Mouse (Mus musculus) MEL-GATA-1-ER (cell line): ENCODE measurements around the gene Spata2.

Source experiments
- DNase-seq: peaks from one replicate; pipeline ENCODE4 v3.0.0-alpha.2; 2012; ENCODE audit warnings: low read depth; ENCODE audit errors: extremely low read depth

Spata2 gene

DNA sequence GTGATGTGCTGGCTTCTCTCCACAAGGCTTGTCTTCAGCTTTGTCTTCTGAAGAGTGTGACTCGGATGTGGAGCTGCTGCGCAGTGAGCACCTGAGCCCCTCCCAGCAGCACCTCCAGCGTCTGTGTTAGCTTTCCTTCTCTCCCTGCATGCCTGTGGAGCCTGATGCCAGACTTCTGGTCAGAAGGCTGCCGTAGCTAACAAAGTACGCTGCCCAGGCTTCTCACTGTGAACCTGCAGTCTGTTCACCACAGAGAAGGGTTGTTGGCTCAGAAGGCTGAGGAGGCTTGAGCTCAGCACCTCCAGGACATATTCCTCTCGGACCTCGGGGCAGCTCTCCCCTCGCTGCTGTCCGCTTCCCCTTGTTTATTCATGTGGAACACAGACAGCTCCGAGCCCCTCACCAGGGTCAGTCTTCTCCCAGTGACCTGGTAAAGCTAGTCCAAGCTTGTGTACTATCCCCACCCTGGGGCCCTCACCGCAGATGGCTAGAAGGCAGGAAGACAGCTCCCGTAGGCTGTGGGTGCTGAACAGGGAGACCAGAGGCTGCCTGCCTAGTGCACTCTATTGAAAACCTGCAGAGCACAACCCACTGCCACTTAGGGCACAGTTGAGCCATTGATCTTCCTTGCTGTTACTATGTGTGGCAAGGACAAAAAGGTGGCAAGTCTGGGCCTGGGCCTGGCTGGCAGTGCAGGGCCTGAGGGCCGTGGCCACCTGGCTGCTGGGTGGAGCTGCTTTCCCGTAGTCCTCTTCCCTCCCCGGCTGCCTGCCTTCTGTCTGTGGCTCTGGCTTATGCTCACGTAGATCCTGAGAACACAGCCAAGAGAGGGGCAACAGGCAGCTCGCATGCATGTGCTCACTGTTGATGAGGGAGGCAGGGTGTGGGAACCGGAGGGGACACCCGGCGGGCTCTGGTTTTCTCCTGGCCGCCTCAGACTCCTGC is 43.1 kb downstream of the Spata2 start:
- no peak for DNase-seq

DNA sequence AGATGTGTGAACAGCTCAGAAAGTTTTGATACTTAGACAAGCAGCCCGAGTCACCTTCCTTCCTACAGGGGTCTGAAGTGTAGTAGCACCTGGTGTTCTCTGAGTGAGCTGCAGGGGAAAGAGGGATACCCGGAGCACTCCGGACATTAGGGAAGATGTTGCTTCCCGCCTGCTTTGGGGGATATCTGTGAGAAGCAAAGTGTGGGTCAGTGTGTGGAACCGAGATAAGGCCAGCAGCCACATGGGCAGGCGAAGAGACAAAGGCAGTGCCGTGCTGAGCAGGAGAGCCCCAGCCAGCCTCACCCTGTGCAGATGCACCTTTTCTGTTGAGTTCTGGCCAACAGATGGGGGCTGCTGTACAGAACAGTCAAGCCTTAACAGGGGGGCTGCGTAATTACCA is 45.1 kb downstream of the Spata2 start:
- DNase-seq, result no peak

DNA sequence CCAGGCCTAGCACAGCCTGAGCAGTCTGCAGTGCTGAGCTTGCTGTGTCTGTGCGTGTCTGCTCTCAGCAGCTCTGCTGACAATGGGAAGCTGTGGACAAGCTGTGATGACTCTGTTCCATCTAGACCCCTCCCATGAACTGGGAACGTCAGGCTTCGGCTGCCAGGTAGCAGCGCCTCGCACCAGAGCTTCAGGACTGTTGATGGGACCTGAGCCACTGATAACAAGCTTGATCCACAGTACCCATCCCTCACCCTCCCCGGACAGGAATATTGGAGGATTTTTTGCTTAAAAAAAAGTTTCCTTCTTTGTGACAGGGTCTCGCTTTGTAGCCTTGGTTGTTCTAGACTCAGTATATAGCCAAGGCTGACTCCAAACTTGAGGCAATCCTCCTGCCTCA is 45.5 kb downstream of the Spata2 start:
- DNase-seq, result no peak

DNA sequence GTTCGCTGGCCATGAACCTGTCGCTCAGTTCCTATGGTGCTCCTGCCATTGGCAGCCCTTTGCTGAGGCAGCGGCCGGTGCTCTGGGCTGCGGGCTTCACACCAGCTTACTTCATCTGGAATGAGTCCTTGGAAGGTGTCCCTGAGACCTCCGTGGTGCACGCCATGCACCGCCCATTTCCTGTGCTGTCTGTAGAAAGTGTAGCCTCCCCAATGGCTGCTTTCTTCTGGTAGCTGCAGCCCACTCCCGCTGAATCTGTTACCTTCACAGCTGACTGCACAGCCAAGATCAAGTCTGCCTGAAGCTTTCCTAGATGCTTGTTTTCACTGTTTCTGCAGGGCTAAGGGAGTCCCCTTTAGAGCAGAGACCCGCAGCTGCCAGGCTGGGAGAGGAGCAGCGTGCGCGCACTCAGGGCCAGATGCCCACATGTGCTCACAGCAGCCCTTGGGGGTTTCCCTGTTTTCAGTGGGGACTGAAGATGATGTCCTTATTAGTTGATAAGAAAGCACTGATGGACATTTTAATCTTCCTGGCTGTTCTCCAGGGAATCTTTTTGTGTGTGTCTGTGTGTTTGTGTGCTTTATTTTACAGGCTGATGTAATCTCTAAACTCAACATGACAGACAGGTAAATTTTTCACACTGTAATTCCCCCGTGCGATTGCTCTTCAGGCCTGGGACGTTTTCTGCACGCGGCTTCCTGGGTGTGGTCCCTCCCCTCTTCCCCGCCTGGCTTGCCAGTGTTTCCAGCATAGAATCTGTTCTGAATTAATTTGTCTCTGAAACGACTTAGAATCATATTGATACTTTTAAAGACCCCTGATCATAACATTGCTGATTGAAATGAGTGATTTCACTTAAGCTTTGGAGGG is 46.5 kb downstream of the Spata2 start:
- no peak for DNase-seq

DNA sequence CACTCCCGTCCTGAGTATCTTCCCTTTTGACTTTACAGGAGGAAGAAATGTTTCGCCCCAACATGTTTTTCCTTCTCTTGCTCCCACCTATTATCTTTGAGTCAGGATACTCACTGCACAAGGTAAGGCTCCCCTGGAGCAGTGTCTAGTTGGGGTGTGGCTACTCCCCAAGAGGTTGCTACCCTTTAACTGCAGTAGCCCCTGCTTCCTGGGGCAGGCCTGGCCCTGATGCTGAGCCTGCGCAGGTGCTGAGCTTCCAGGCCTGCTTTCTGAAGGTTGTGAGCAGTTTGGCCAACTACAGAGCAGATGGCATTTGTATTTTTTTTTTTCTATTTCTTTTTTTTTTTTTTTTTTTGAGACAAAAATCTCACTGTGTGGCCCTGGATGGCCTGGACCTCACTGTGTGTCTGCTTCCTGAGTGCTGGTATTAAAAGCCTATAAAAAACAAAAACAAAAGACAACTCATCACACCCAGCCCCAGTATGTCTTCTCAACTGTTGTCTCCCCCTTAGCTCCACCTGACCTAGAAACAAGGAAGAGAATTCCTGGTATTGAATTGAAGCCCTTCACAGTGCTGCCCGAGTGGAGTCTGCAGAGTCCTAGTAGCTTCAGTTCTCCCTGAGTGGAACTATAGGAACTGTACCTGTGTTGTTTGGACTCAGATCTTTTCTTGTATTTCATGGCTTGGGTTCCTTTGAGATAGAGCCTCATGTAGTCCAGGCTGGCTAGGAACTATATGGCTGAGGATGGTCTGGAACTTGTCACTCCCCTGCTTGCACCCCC is 49.1 kb downstream of the Spata2 start:
- no peak for DNase-seq

DNA sequence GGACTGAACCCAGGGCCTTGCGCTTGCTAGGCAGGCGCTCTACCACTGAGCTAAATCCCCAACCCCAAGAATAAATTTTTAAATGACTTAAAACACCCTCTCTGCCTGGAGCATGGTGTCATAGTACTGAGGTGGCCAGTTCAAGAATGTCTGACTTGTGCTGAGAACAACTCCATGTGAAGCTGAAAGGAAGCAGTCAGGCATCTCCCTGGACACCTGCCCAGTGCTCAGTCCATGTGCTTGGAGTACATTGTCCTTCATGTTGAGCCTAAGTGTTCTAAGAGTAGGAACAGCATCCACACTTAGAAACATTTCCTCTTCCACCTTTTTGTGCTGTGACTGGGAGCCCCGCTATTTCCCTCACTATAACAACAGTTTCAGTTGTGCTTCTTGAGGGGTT is 53.3 kb downstream of the Spata2 start:
- DNase-seq, result no peak

DNA sequence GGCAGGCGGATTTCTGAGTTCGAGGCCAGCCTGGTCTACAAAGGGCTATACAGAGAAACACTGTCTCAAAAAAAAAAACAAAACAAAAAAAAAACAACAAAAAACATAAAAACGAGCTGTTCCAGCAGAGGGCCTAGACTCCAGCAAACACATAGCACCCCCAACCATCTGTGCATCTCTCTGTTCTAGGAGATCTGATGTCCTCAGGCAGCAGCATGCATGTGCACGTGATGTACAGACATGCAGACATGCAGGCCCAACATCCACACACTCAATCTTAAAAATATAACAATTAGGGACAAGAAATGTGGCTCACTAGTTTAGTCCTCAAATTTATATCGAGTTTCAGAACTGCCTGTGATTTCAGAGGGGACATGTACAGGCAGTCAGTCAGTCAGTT is 56.3 kb downstream of the Spata2 start:
- no peak for DNase-seq

DNA sequence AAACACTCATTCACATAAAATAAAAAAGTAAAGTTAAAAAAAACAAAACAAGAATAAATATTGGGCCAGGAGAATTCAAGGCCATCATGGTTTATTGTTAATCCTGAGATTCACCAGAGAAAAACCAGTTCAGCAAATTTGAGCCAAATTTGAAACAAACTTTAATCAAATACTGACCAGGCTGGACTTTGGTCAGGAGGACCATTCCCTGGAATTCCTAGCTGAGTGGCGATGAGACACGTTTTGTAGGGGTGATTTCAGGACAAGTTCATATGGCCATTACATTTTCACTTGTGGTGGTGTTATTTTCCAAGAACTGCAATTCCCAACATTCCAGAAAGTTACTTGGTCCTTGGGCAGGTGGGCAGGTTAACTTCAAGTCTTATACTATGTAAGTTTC is 57.1 kb downstream of the Spata2 start:
- DNase-seq, result no peak

DNA sequence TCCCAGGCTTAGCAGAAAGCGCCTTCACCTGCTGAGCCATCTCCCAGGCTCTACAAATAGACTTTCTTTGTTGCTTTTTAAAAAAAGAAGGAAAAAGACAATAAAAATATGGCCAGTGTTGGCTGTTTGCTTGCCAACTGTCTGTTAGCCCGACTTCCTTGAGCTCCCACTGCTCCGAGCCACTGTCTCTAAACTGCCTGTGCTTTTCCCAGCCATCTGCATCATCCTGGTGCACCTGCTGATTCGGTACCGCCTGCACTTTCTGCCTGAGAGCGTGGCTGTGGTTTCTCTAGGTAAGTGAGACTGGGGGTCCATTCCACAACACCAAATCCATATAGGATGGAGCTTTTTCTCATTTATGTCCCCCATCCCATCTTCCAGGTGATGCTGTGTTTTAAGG is 58.1 kb downstream of the Spata2 start:
- no peak for DNase-seq

DNA sequence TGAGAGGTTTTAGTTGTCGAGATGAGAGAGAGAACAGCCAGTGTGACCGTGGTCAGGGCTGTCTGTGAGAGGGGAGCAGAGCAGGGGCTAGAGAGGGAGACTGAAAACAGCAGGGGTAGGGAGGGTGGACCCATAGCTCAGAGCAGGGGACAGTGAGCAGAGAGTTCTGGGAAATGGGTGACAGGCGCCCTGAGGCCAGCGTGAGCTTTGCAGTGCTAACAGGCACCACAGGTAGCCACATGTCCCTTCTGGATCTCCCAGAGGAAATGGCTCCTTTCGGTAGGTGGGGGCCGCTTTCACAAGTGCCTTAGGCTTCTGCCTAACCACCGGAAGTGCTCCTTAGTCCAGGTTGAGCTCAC is 61.3 kb downstream of the Spata2 start:
- DNase-seq, result no peak
